Mouse (Mus musculus): ENCODE results near the gene Evx1.

DNA sequence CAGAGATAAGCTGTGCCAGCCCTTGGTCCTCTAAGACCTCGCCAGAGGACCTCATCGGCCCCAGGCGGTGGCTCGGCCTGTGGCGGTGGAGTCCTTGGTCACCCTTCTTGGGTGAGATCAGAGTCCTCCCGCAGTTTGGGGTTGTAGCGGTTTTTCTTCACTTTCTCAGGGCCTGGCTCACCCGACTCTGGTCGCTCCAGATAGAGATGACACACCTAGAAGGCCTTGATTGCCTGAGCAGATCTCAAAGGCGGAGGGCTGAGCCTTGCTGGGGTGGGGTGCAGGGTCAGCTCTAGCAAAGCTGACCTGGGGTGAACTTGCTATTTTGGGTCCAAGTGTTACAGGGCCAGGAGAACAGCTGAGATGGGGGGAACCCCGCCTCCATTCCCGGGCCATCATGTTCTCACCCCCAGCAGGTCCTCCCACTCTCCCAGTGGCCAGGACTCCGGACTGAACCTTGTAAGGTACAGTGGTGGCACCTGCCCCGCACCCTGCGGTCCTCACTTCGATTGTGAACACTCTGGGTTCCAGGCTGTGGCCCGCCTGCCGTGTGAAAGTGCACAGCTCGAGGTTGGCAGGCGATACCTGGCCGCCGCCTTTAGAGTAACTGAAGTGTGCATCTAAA is 39.5 kb upstream of the Evx1 start:
- TF ChIP-seq CTCF (IDR thresholded peaks at IDR 0.05; ENCODE audit: low read depth) (no peak), EP300 (IDR thresholded peaks at IDR 0.05; ENCODE audit: low read depth) (no peak)

Data from liver, postnatal 0 days (tissue).